Mouse (Mus musculus) embryonic facial prominence, embryonic 13.5 days (tissue): ENCODE measurements around the gene Sel1l2. TPM values are rescaled to one million over a fixed set of nuclear protein-coding genes. Genes with fewer than 3 reads are reported as not detected.
"Not testable (repeated sequence)": the region's sequence is repeated elsewhere in the genome, so short reads cannot be mapped to it uniquely, and the experiment has no call there.

Experiments used
- ATAC-seq: fragments of 200-750 bp; cut with Nextera tagmentation; 2 replicates; pipeline ENCODE4 v1.8.0; 2017; ENCODE audit warnings: low read depth; ENCODE audit not compliant: insufficient number of reproducible peaks, insufficient read depth, low FRiP score, low TSS enrichment
- H3K27ac ChIP-seq: fragments of 300-500 bp; sonication (generic); 2 replicates; pipeline ENCODE4 v1.5.1; 2015; ENCODE audit warnings: moderate library complexity, mild to moderate bottlenecking, inconsistent platforms
- H3K27me3 ChIP-seq: fragments of 300-500 bp; sonication (generic); 2 replicates; pipeline ENCODE4 v1.6.1; 2015; ENCODE audit warnings: mild to moderate bottlenecking, inconsistent platforms
- H3K36me3 ChIP-seq: fragments of 300-500 bp; sonication (generic); 2 replicates; pipeline ENCODE4 v1.6.1; 2015; ENCODE audit warnings: mild to moderate bottlenecking, inconsistent platforms
- H3K4me1 ChIP-seq: fragments of 300-500 bp; sonication (generic); 2 replicates; pipeline ENCODE4 v1.6.1; 2015; ENCODE audit warnings: inconsistent platforms
- H3K4me2 ChIP-seq: fragments of 300-500 bp; sonication (generic); 2 replicates; pipeline ENCODE4 v1.6.1; 2015; ENCODE audit warnings: moderate library complexity, mild to moderate bottlenecking, inconsistent platforms
- H3K4me3 ChIP-seq: fragments of 300-500 bp; sonication (generic); 2 replicates; pipeline ENCODE4 v1.5.1; 2015; ENCODE audit warnings: mild to moderate bottlenecking, inconsistent platforms
- H3K9ac ChIP-seq: fragments of 300-500 bp; sonication (generic); 2 replicates; pipeline ENCODE4 v1.6.1; 2015; ENCODE audit warnings: mild to moderate bottlenecking, inconsistent platforms
- H3K9me3 ChIP-seq: fragments of 300-500 bp; sonication (generic); 2 replicates; pipeline ENCODE4 v1.6.1; 2016; ENCODE audit warnings: inconsistent platforms
- WGBS: fragments of 180-500 bp; shearing (Covaris S2); methylation state at CpG from one replicate; pipeline ENCODE4 v1.1.7; 2015; ENCODE audit warnings: mixed read lengths; 5-methylcytosine and 5-hydroxymethylcytosine counted together
- polyA plus RNA-seq: library from polyadenylated mRNA; unstranded; fragments of >200 nt; fragmentation: Nextera tagmentation; extraction: Ambion mirVana; gene quantifications from 2 replicates; pipeline ENCODE4 v1.2.1, GENCODE M21; 2015

The Sel1l2 gene
- polyA plus RNA-seq, 1 experiment from 2014 or later, result not detected

- 92% methylated on average over 4 of the region's 4 CpGs for WGBS
- no peak for ATAC-seq
- no peaks in the 10 kb centered on the region for H3K27me3 ChIP-seq
- H3K9me3 ChIP-seq, result no peaks in the 10 kb centered on the region
- H3K27ac ChIP-seq, result no peak overlapping the region
- no peak overlapping the region for H3K4me2 ChIP-seq
- H3K9ac ChIP-seq, result no peak overlapping the region
- no peak overlapping the region for H3K4me3 ChIP-seq
- H3K36me3 ChIP-seq, result no peaks in the 10 kb centered on the region
- no peaks in the 10 kb centered on the region for H3K4me1 ChIP-seq
Measured at GRCm38 (mm10) chr2:140214519-140215027, 174.9 kb downstream of the Sel1l2 start.

- Histone ChIP-seq H3K9me3 (no peaks in the 10 kb centered on the region), H3K27ac (no peak overlapping the region), H3K36me3 (peaks cover 49% of the 10 kb centered on the region), H3K4me2 (no peak overlapping the region), H3K9ac (no peak overlapping the region), H3K27me3 (no peaks in the 10 kb centered on the region), H3K4me1 (no peaks in the 10 kb centered on the region), H3K4me3 (no peak overlapping the region)
- 90% methylated on average over 7 of the region's 7 CpGs for WGBS
- no peak for ATAC-seq
Measured at GRCm38 (mm10) chr2:140203756-140204155, 185.8 kb downstream of the Sel1l2 start.

- no peak overlapping the region for H3K4me3 ChIP-seq
- no peaks in the 10 kb centered on the region for H3K27me3 ChIP-seq
- no peaks in the 10 kb centered on the region for H3K9me3 ChIP-seq
- H3K4me1 ChIP-seq, result no peaks in the 10 kb centered on the region
- H3K27ac ChIP-seq, result no peak overlapping the region
- no peak overlapping the region for H3K9ac ChIP-seq
- 84% methylated on average over 5 of the region's 5 CpGs for WGBS
- ATAC-seq, result no peak
- H3K4me2 ChIP-seq, result no peak overlapping the region
- peaks cover 59% of the 10 kb centered on the region for H3K36me3 ChIP-seq
Measured at GRCm38 (mm10) chr2:140202573-140202972, 186.9 kb downstream of the Sel1l2 start.

- H3K27me3 ChIP-seq, result no peaks in the 10 kb centered on the region
- H3K9me3 ChIP-seq, result no peaks in the 10 kb centered on the region
- H3K36me3 ChIP-seq, result peaks cover 57% of the 10 kb centered on the region
- H3K27ac ChIP-seq, result no peak overlapping the region
- no peak overlapping the region for H3K4me3 ChIP-seq
- H3K4me2 ChIP-seq, result no peak overlapping the region
- H3K4me1 ChIP-seq, result no peaks in the 10 kb centered on the region
- ATAC-seq, result no peak
- H3K9ac ChIP-seq, result no peak overlapping the region
- WGBS, result 78% methylated on average over 2 of the region's 2 CpGs
Measured at GRCm38 (mm10) chr2:140200713-140201112, 188.8 kb downstream of the Sel1l2 start.

GRCm38 (mm10) chr2:140185685-140186210, 203.8 kb downstream of the Sel1l2 start:
- 91% methylated on average over 3 of the region's 3 CpGs for WGBS
- not testable (repeated sequence) for H3K9ac ChIP-seq, H3K4me2 ChIP-seq, H3K4me3 ChIP-seq, H3K27me3 ChIP-seq, ATAC-seq, H3K4me1 ChIP-seq, H3K9me3 ChIP-seq, H3K27ac ChIP-seq
- peaks cover 50% of the 10 kb centered on the region for H3K36me3 ChIP-seq

Other genes starting within 250 kb of the Sel1l2 start
- gene Gm17374, start 237.7 kb downstream of the Sel1l2 start, polyA plus RNA-seq, result not detected in 2 replicates
- gene Esf1, start 219.1 kb downstream of the Sel1l2 start, polyA plus RNA-seq, result 31.7 and 32.1 TPM in 2 replicates
- gene Ndufaf5, start 219.1 kb downstream of the Sel1l2 start, polyA plus RNA-seq, result 32.8 and 34.0 TPM in 2 replicates
- gene Macrod2, start 5.6 kb upstream of the Sel1l2 start, polyA plus RNA-seq, result 40.9 and 44.8 TPM in 2 replicates